Mouse (Mus musculus) bone marrow macrophage, adult 2 months (primary cell): ENCODE measurements around the gene Mgst3.

Source experiments
- CTCF ChIP-seq: IDR thresholded peaks from 2 replicates; pipeline ENCODE4 v1.5.1; 2012; ENCODE audit warnings: low read depth, mild to moderate bottlenecking, low read length, moderate library complexity
- POLR2A ChIP-seq: IDR thresholded peaks from 2 replicates; pipeline ENCODE4 v1.6.1; 2012; ENCODE audit warnings: mild to moderate bottlenecking, low read depth, low read length, borderline replicate concordance

DNA sequence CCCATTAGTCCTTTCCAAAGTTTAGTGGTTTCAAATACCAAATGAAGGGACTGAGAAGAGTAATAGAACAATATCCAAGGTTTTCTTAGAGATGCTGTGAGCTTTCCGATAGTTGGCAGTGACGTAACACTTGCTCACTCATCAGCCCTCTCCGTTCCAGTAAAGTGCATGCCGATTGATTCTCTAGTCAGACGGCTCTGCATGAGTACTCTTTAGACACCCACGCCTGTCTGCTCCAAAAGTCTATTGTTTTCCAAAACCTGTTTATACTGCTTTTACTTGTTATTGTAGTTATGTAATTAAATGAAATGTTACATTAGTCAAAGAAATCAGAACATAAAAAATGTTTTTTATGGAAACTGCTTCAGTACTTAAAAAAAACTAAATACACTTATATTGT lies 64.9 kb downstream of the Mgst3 start:
- TF ChIP-seq CTCF (no peak), POLR2A (no peak)
